Mouse (Mus musculus): ENCODE results near the gene Ncln. TPM values are rescaled to one million over a fixed set of nuclear protein-coding genes. Genes with fewer than 3 reads are reported as not detected.
A peak's percentile ranks its signal among the peaks of the same experiment; 100 is the strongest.

Gene Ncln
- total RNA-seq, 2 experiments from 2014 or later: 124 to 128 TPM

DNA sequence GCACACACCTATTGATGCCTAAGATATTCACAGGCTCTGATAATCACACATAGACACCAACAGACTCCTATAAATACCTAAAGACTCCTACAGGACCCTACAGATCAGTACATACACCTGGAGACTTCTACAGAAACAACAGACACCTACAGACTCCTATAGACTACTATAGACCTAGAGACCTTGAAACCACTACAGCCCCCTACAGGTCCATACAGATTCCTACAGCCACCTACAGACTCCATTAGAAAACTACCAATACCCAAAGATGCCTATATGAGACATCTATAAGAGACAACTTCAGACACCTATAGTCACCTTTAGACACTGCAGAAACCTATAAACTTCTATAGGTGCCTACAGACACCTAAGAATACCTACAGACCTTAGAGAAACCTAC lies 55.2 kb downstream of the Ncln start:
- peak; percentile 74 for ATAC-seq (replicated peaks; ENCODE audit: poor library complexity, severe bottlenecking)

Other genes with a start within 250 kb of the Ncln start
- 16.8 and 35.6 TPM in 2 replicates for gene Matk, start 243.5 kb downstream of the Ncln start, total RNA-seq (2014; fragmentation: Nextera tagmentation)
- 39.1 and 43.9 TPM in 2 replicates for gene Matk, start 243.5 kb downstream of the Ncln start, total RNA-seq (2017)
- 94.0 and 105 TPM in 2 replicates for gene Mrpl54, start 229.5 kb downstream of the Ncln start, total RNA-seq (2014; fragmentation: Nextera tagmentation)
- 161 and 185 TPM in 2 replicates for gene Mrpl54, start 229.5 kb downstream of the Ncln start, total RNA-seq (2017)
- 19.7 and 29.1 TPM in 2 replicates for gene Apba3, start 229.4 kb downstream of the Ncln start, total RNA-seq (2014; fragmentation: Nextera tagmentation)
- 14.2 and 19.9 TPM in 2 replicates for gene Apba3, start 229.4 kb downstream of the Ncln start, total RNA-seq (2017)
- gene Tjp3, start 204.8 kb downstream of the Ncln start, total RNA-seq (2014; fragmentation: Nextera tagmentation): 1.0 and 8.4 TPM in 2 replicates
- gene Tjp3, start 204.8 kb downstream of the Ncln start, total RNA-seq (2017): 1.3 and 6.2 TPM in 2 replicates
- 32.4 and 42.7 TPM in 2 replicates for gene Pip5k1c, start 203.4 kb downstream of the Ncln start, total RNA-seq (2014; fragmentation: Nextera tagmentation)
- gene Pip5k1c, start 203.4 kb downstream of the Ncln start, total RNA-seq (2017): 24.7 and 32.7 TPM in 2 replicates
- 16.2 and 16.3 TPM in 2 replicates for gene Cactin, start 175.3 kb downstream of the Ncln start, total RNA-seq (2014; fragmentation: Nextera tagmentation)
- gene Cactin, start 175.3 kb downstream of the Ncln start, total RNA-seq (2017): 19.4 and 26.5 TPM in 2 replicates
- not detected in 2 replicates for gene Tbxa2r, start 167.7 kb downstream of the Ncln start, total RNA-seq (2014; fragmentation: Nextera tagmentation)
- 0.09 TPM in 1 of 2 replicates, not detected in the other for gene Tbxa2r, start 167.7 kb downstream of the Ncln start, total RNA-seq (2017)
- gene Gipc3, start 153.1 kb downstream of the Ncln start, total RNA-seq (2014; fragmentation: Nextera tagmentation): not detected in 2 replicates
- not detected in 2 replicates for gene Gipc3, start 153.1 kb downstream of the Ncln start, total RNA-seq (2017)
- gene Hmg20b, start 145.9 kb downstream of the Ncln start, total RNA-seq (2014; fragmentation: Nextera tagmentation): 19.1 and 43.4 TPM in 2 replicates
- gene Hmg20b, start 145.9 kb downstream of the Ncln start, total RNA-seq (2017): 29.8 and 35.5 TPM in 2 replicates
- gene Mfsd12, start 138.9 kb downstream of the Ncln start, total RNA-seq (2014; fragmentation: Nextera tagmentation): 12.0 and 17.5 TPM in 2 replicates
- gene Mfsd12, start 138.9 kb downstream of the Ncln start, total RNA-seq (2017): 10.8 and 11.5 TPM in 2 replicates
- not detected in 2 replicates for gene 4930404N11Rik, start 130.6 kb downstream of the Ncln start, total RNA-seq (2014; fragmentation: Nextera tagmentation)
- gene 4930404N11Rik, start 130.6 kb downstream of the Ncln start, total RNA-seq (2017): 0.10 and 0.26 TPM in 2 replicates
- gene Fzr1, start 117.9 kb downstream of the Ncln start, total RNA-seq (2014; fragmentation: Nextera tagmentation): 14.8 and 17.0 TPM in 2 replicates
- 13.5 and 15.3 TPM in 2 replicates for gene Fzr1, start 117.9 kb downstream of the Ncln start, total RNA-seq (2017)
- 12.2 and 34.9 TPM in 2 replicates for gene Dohh, start 112.0 kb downstream of the Ncln start, total RNA-seq (2014; fragmentation: Nextera tagmentation)
- gene Dohh, start 112.0 kb downstream of the Ncln start, total RNA-seq (2017): 41.8 and 46.2 TPM in 2 replicates
- gene Gm48551, start 111.9 kb downstream of the Ncln start, total RNA-seq (2014; fragmentation: Nextera tagmentation): 4.0 TPM in 1 of 2 replicates, not detected in the other
- gene Gm48551, start 111.9 kb downstream of the Ncln start, total RNA-seq (2017): 0.30 TPM in 1 of 2 replicates, not detected in the other
- 2.2 TPM in 1 of 2 replicates, not detected in the other for gene Gm48552, start 107.4 kb downstream of the Ncln start, total RNA-seq (2014; fragmentation: Nextera tagmentation)
- gene Gm48552, start 107.4 kb downstream of the Ncln start, total RNA-seq (2017): not detected in 2 replicates
- gene Smim24, start 103.3 kb downstream of the Ncln start, total RNA-seq (2014; fragmentation: Nextera tagmentation): 37.5 and 43.6 TPM in 2 replicates
- gene Smim24, start 103.3 kb downstream of the Ncln start, total RNA-seq (2017): 11.5 and 13.3 TPM in 2 replicates
- 39.6 and 41.7 TPM in 2 replicates for gene Nfic, start 40.8 kb downstream of the Ncln start, total RNA-seq (2014; fragmentation: Nextera tagmentation)
- gene Nfic, start 40.8 kb downstream of the Ncln start, total RNA-seq (2017): 5.3 and 10.5 TPM in 2 replicates
- not detected in 2 replicates for gene Celf5, start 13.7 kb downstream of the Ncln start, total RNA-seq (2014; fragmentation: Nextera tagmentation)
- gene Celf5, start 13.7 kb downstream of the Ncln start, total RNA-seq (2017): not detected in 2 replicates
- 7.8 and 10.5 TPM in 2 replicates for gene S1pr4, start 3.7 kb upstream of the Ncln start, total RNA-seq (2014; fragmentation: Nextera tagmentation)
- gene S1pr4, start 3.7 kb upstream of the Ncln start, total RNA-seq (2017): 7.0 and 9.2 TPM in 2 replicates
- gene Gna15, start 27.8 kb upstream of the Ncln start, total RNA-seq (2014; fragmentation: Nextera tagmentation): 30.0 and 31.7 TPM in 2 replicates
- 23.8 and 34.6 TPM in 2 replicates for gene Gna15, start 27.8 kb upstream of the Ncln start, total RNA-seq (2017)
- 17.0 and 25.7 TPM in 2 replicates for gene Gna11, start 48.8 kb upstream of the Ncln start, total RNA-seq (2014; fragmentation: Nextera tagmentation)
- 4.9 and 6.4 TPM in 2 replicates for gene Gna11, start 48.8 kb upstream of the Ncln start, total RNA-seq (2017)
- gene Aes, start 63.1 kb upstream of the Ncln start, total RNA-seq (2014; fragmentation: Nextera tagmentation): 216 and 220 TPM in 2 replicates
- 151 and 250 TPM in 2 replicates for gene Aes, start 63.1 kb upstream of the Ncln start, total RNA-seq (2017)
- 4.4 and 5.0 TPM in 2 replicates for gene Tle2, start 78.2 kb upstream of the Ncln start, total RNA-seq (2014; fragmentation: Nextera tagmentation)
- gene Tle2, start 78.2 kb upstream of the Ncln start, total RNA-seq (2017): 0.17 and 2.4 TPM in 2 replicates
- gene Tle6, start 104.7 kb upstream of the Ncln start, total RNA-seq (2014; fragmentation: Nextera tagmentation): 22.2 and 26.0 TPM in 2 replicates
- gene Tle6, start 104.7 kb upstream of the Ncln start, total RNA-seq (2017): 4.9 and 7.9 TPM in 2 replicates
- 3.7 and 4.4 TPM in 2 replicates for gene BC025920, start 109.9 kb upstream of the Ncln start, total RNA-seq (2014; fragmentation: Nextera tagmentation)
- 0.26 and 1.4 TPM in 2 replicates for gene BC025920, start 109.9 kb upstream of the Ncln start, total RNA-seq (2017)
- gene Sirt6, start 131.4 kb upstream of the Ncln start, total RNA-seq (2014; fragmentation: Nextera tagmentation): 8.3 and 12.6 TPM in 2 replicates
- 5.3 and 6.2 TPM in 2 replicates for gene Sirt6, start 131.4 kb upstream of the Ncln start, total RNA-seq (2017)
- gene Ankrd24, start 132.1 kb upstream of the Ncln start, total RNA-seq (2014; fragmentation: Nextera tagmentation): 7.6 and 9.2 TPM in 2 replicates
- gene Ankrd24, start 132.1 kb upstream of the Ncln start, total RNA-seq (2017): 7.5 and 8.3 TPM in 2 replicates
- gene Gm10778, start 152.7 kb upstream of the Ncln start, total RNA-seq (2014; fragmentation: Nextera tagmentation): 3.1 and 9.4 TPM in 2 replicates
- 4.2 and 6.1 TPM in 2 replicates for gene Gm10778, start 152.7 kb upstream of the Ncln start, total RNA-seq (2017)
- gene Zfp433, start 208.4 kb upstream of the Ncln start, total RNA-seq (2014; fragmentation: Nextera tagmentation): 17.2 and 27.2 TPM in 2 replicates
- gene Zfp433, start 208.4 kb upstream of the Ncln start, total RNA-seq (2017): 12.3 and 21.7 TPM in 2 replicates